Mouse (Mus musculus) layer of hippocampus, adult 18-20 months (tissue): ENCODE results near the gene Git2. TPM values are rescaled to one million over a fixed set of nuclear protein-coding genes. Genes with fewer than 3 reads are reported as not detected.

Experiments
- DNase-seq, 2 experiments: peaks; one replicate each; pipeline ENCODE4 v3.0.0; 2022; ENCODE audit warnings: low spot score in 2 of 2
- microRNA-seq, 2 experiments: library from miRNA; unstranded; fragments of <30 nt; microRNA quantifications; one replicate each; pipeline ENCODE4 v1.2.0; 2021
- total RNA-seq, 2 experiments: library from RNA; stranded (reverse); gene quantifications; 2 replicates each; pipeline ENCODE4 v1.2.3; 2021

Gene Git2
- total RNA-seq, 2 experiments from 2014 or later: 44.5 to 45.6 TPM

GRCm38 (mm10) chr5:114687901-114688300 lies 87.4 kb downstream of the Git2 start:
- no peak for DNase-seq

GRCm38 (mm10) chr5:114686726-114687210 lies 88.5 kb downstream of the Git2 start:
- DNase-seq: no peak

GRCm38 (mm10) chr5:114685986-114686385 lies 89.3 kb downstream of the Git2 start:
- no peak for DNase-seq

GRCm38 (mm10) chr5:114681717-114682116 lies 93.6 kb downstream of the Git2 start:
- no peak for DNase-seq

GRCm38 (mm10) chr5:114680676-114681285 lies 94.5 kb downstream of the Git2 start:
- DNase-seq: no peak

DNA sequence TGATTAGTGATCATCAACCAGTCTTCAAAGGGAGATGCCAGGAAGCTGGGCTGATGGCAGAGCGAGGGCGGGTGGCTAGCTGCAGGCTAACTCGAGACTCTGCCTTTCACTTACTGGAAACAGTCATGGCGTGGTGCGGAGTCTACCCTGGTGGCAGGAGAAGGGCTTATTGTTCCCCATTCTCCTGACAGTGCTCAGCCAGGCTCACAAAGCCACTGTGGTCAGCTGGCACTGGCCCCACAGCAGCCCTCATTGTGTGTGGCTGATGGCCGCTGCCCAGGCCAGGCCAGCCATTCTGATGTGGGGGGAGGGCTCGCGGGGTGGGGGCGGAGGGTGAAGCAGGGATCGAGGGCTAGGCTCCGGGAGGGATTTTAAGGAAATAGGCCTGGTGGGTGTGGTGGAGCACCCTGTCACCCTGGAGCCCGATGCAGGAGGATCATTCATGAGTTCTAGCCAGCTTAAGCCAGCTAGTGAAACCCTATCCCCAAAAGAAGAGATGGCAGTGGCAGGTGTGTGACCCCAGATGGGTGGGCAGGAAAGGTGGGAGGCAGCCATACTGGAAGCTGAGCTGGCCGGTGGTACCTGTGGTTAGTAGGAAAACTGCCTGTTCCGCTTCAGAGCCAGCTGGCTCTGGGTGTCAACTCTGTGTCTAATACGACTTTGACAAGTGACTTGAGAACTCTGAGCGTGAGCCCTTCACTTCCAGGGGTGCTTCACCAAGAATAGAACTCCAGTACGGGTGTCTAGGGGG lies 95.3 kb downstream of the Git2 start:
- peak in 1 of 2 experiments; percentile 44 for DNase-seq

Small RNA genes lying within 50 kb of the gene (microRNA-seq; reads per million reads assigned to microRNA genes)
- 0.49 to 1.6 reads per million in 2 experiments for gene Mir7028

Other genes with a start within 250 kb of the Git2 start
- 1 to 10 TPM; 5.2 to 5.3 TPM for gene Fam222a, start 207.5 kb downstream of the Git2 start, total RNA-seq
- 1 to 10 TPM; 1.3 to 2.6 TPM for gene Trpv4, start 117.1 kb downstream of the Git2 start, total RNA-seq
- gene Gltp, start 84.5 kb downstream of the Git2 start, total RNA-seq: 10 to 100 TPM; 29.8 to 30.7 TPM
- 10 to 100 TPM; 13.0 to 13.3 TPM for gene Tchp, start 67.8 kb downstream of the Git2 start, total RNA-seq
- gene Ankrd13a, start 840 bp downstream of the Git2 start, total RNA-seq: 10 to 100 TPM; 44.5 to 48.1 TPM
- 100 to 1,000 TPM; 162 to 169 TPM for gene 1500011B03Rik, start 48.0 kb upstream of the Git2 start, total RNA-seq
- gene 4930519G04Rik, start 78.1 kb upstream of the Git2 start, total RNA-seq: not detected
- under 1 TPM; 0.37 to 0.63 TPM for gene Gm9936, start 83.2 kb upstream of the Git2 start, total RNA-seq
- gene Oasl2, start 121.4 kb upstream of the Git2 start, total RNA-seq: 1 to 10 TPM; 1.6 to 2.8 TPM
- gene Oasl1, start 147.7 kb upstream of the Git2 start, total RNA-seq: not detected
- gene 2210016L21Rik, start 166.6 kb upstream of the Git2 start, total RNA-seq: 100 to 1,000 TPM; 228 to 232 TPM
- not detected for gene Hnf1a, start 195.6 kb upstream of the Git2 start, total RNA-seq
- 10 to 100 TPM; 76.9 to 77.9 TPM for gene Sppl3, start 235.6 kb upstream of the Git2 start, total RNA-seq